Mouse (Mus musculus) CH12.LX (cell line): ENCODE results near the gene Atp1a1. TPM values are rescaled to one million over a fixed set of nuclear protein-coding genes. Genes with fewer than 3 reads are reported as not detected.

ENCODE experiments used
- DNase-seq: peaks from one replicate; pipeline ENCODE4 v3.0.0-alpha.2; 2013; ENCODE audit errors: extremely low read depth
- H3K27ac ChIP-seq: 2 replicates; pipeline ENCODE4 v1.5.1; 2012; ENCODE audit warnings: low read depth, mild to moderate bottlenecking, control low read depth, moderate library complexity; ENCODE audit not compliant: insufficient read depth
- H3K27me3 ChIP-seq: replicated peaks from 2 replicates; pipeline ENCODE3; 2012; ENCODE audit warnings: inconsistent platforms
- H3K36me3 ChIP-seq, 2 experiments: replicated peaks in 1 of 2; 2 replicates each; pipeline versions ENCODE3 to v1.6.1; 2012; ENCODE audit warnings: inconsistent platforms in 1 of 2, low read length in 1 of 2, mild to moderate bottlenecking in 1 of 2, mixed read lengths in 1 of 2, moderate library complexity in 1 of 2; ENCODE audit not compliant: control insufficient read depth in 1 of 2, insufficient read depth in 1 of 2
- H3K4me1 ChIP-seq, 2 experiments: 2 replicates each; pipeline ENCODE4 v1.6.1; 2012; ENCODE audit warnings: inconsistent platforms in 1 of 2, moderate library complexity in 1 of 2; ENCODE audit not compliant: insufficient read depth in 2 of 2, control insufficient read depth in 1 of 2
- H3K4me2 ChIP-seq: 2 replicates; pipeline ENCODE4 v1.6.1; 2012; ENCODE audit warnings: low read depth, mild to moderate bottlenecking, control low read depth; ENCODE audit not compliant: poor library complexity, insufficient read depth, severe bottlenecking
- H3K4me3 ChIP-seq, 3 experiments: fragments of 150-350 bp in 1 of 3; sonication (generic) in 1 of 3; replicated peaks in 1 of 3; 2 replicates each; pipeline versions ENCODE3 to v1.5.1; 2011 to 2012; ENCODE audit warnings: low read depth in 2 of 3, low read length in 2 of 3, mild to moderate bottlenecking in 2 of 3, moderate library complexity in 2 of 3, control low read depth in 1 of 3, improper control_type of control experiment in 1 of 3, inconsistent platforms in 1 of 3, mixed read lengths in 1 of 3; ENCODE audit not compliant: poor library complexity in 1 of 3
- H3K79me2 ChIP-seq: replicated peaks from 2 replicates; pipeline ENCODE4 v1.6.1; 2012; ENCODE audit warnings: mild to moderate bottlenecking, moderate library complexity; ENCODE audit not compliant: control insufficient read depth, poor library complexity, insufficient read depth, severe bottlenecking; ENCODE audit errors: extremely low read depth
- H3K9ac ChIP-seq: 2 replicates; pipeline ENCODE4 v1.6.1; 2012; ENCODE audit warnings: low read depth, mild to moderate bottlenecking, control low read depth, moderate library complexity; ENCODE audit not compliant: insufficient read depth
- H3K9me3 ChIP-seq: replicated peaks from 2 replicates; pipeline ENCODE3; 2012; ENCODE audit warnings: low read length, inconsistent platforms, mixed read lengths
- BHLHE40 ChIP-seq: IDR thresholded peaks from 2 replicates; pipeline ENCODE4 v1.6.1; 2011; ENCODE audit warnings: mild to moderate bottlenecking, low read depth, low read length, improper control_type of control experiment
- CHD1 ChIP-seq: IDR thresholded peaks from 2 replicates; pipeline ENCODE4 v1.6.1; 2012; ENCODE audit warnings: low read depth, low read length, improper control_type of control experiment, inconsistent platforms
- CHD2 ChIP-seq: IDR thresholded peaks from 2 replicates; pipeline ENCODE4 v1.6.1; 2011; ENCODE audit warnings: low read length, improper control_type of control experiment
- CTCF ChIP-seq, 2 experiments: IDR thresholded peaks in 1 of 2; conservative IDR thresholded peaks in 1 of 2; 2 replicates each; pipeline ENCODE4 v1.5.1; 2011 to 2012; ENCODE audit warnings: low read depth in 2 of 2, low read length in 2 of 2, improper control_type of control experiment in 1 of 2, inconsistent platforms in 1 of 2, mild to moderate bottlenecking in 1 of 2, moderate library complexity in 1 of 2
- E2F4 ChIP-seq: IDR thresholded peaks from 2 replicates; pipeline ENCODE4 v1.6.1; 2011; ENCODE audit warnings: low read depth, low read length, improper control_type of control experiment; ENCODE audit not compliant: insufficient replicate concordance
- ELF1 ChIP-seq: IDR thresholded peaks from 2 replicates; pipeline ENCODE4 v1.6.1; 2014; ENCODE audit warnings: low read depth, mild to moderate bottlenecking, inconsistent platforms, low read length, improper control_type of control experiment
- EP300 ChIP-seq: IDR thresholded peaks from 2 replicates; pipeline ENCODE4 v1.6.1; 2011; ENCODE audit warnings: low read length, improper control_type of control experiment
- ETS1 ChIP-seq: conservative IDR thresholded peaks from 2 replicates; pipeline ENCODE4 v1.6.1; 2012; ENCODE audit warnings: low read depth, mild to moderate bottlenecking, inconsistent platforms, low read length, improper control_type of control experiment, moderate library complexity
- GABPA ChIP-seq: IDR thresholded peaks from 2 replicates; pipeline ENCODE4 v1.6.1; 2012; ENCODE audit warnings: low read depth, low read length, improper control_type of control experiment, inconsistent platforms; ENCODE audit not compliant: insufficient replicate concordance
- HCFC1 ChIP-seq: IDR thresholded peaks from 2 replicates; pipeline ENCODE4 v1.6.1; 2012; ENCODE audit warnings: low read depth, mild to moderate bottlenecking, inconsistent platforms, low read length, improper control_type of control experiment
- IRF4 ChIP-seq: IDR thresholded peaks from 2 replicates; pipeline ENCODE4 v1.6.1; 2014; ENCODE audit warnings: low read depth, mild to moderate bottlenecking, inconsistent platforms, low read length, improper control_type of control experiment
- JUN ChIP-seq: IDR thresholded peaks from 2 replicates; pipeline ENCODE4 v1.6.1; 2011; ENCODE audit warnings: low read depth, mild to moderate bottlenecking, low read length, improper control_type of control experiment, moderate library complexity; ENCODE audit not compliant: insufficient read depth
- JUND ChIP-seq: conservative IDR thresholded peaks from 2 replicates; pipeline ENCODE4 v1.6.1; 2011; ENCODE audit warnings: low read depth, low read length, improper control_type of control experiment
- KAT2A ChIP-seq: IDR thresholded peaks from 2 replicates; pipeline ENCODE4 v1.6.1; 2012; ENCODE audit warnings: low read length, improper control_type of control experiment, inconsistent platforms; ENCODE audit not compliant: insufficient replicate concordance
- MAFK ChIP-seq: IDR thresholded peaks from 2 replicates; pipeline ENCODE4 v1.6.1; 2011; ENCODE audit warnings: low read length, improper control_type of control experiment; ENCODE audit not compliant: insufficient replicate concordance
- MAX ChIP-seq: IDR thresholded peaks from 2 replicates; pipeline ENCODE4 v1.6.1; 2011; ENCODE audit warnings: low read length, improper control_type of control experiment
- MAZ ChIP-seq: IDR thresholded peaks from 2 replicates; pipeline ENCODE4 v1.6.1; 2012; ENCODE audit warnings: low read depth, mild to moderate bottlenecking, inconsistent platforms, low read length, improper control_type of control experiment, moderate library complexity
- MEF2A ChIP-seq: IDR thresholded peaks from 2 replicates; pipeline ENCODE4 v1.6.1; 2014; ENCODE audit warnings: low read depth, mild to moderate bottlenecking, inconsistent platforms, low read length, improper control_type of control experiment, borderline replicate concordance
- MXI1 ChIP-seq: IDR thresholded peaks from 2 replicates; pipeline ENCODE4 v1.6.1; 2011; ENCODE audit warnings: mild to moderate bottlenecking, low read depth, low read length, improper control_type of control experiment
- MYC ChIP-seq: IDR thresholded peaks from 2 replicates; pipeline ENCODE4 v1.6.1; 2011; ENCODE audit warnings: low read depth, mild to moderate bottlenecking, improper control_type of control experiment, low read length
- NELFE ChIP-seq: IDR thresholded peaks from 2 replicates; pipeline ENCODE4 v1.6.1; 2011; ENCODE audit warnings: low read depth, low read length, improper control_type of control experiment
- NRF1 ChIP-seq: IDR thresholded peaks from 2 replicates; pipeline ENCODE4 v1.6.1; 2014; ENCODE audit warnings: low read depth, mild to moderate bottlenecking, inconsistent platforms, low read length, improper control_type of control experiment, moderate library complexity
- PAX5 ChIP-seq: IDR thresholded peaks from 2 replicates; pipeline ENCODE4 v1.6.1; 2012; ENCODE audit warnings: low read length, inconsistent platforms, mixed read lengths
- POLR2A ChIP-seq: IDR thresholded peaks from 2 replicates; pipeline ENCODE4 v1.6.1; 2011; ENCODE audit warnings: low read depth, mild to moderate bottlenecking, improper control_type of control experiment, low read length
- POLR2AphosphoS2 ChIP-seq: IDR thresholded peaks from 2 replicates; pipeline ENCODE4 v1.6.1; 2011; ENCODE audit warnings: low read depth, low read length, improper control_type of control experiment
- RAD21 ChIP-seq: IDR thresholded peaks from 2 replicates; pipeline ENCODE4 v1.6.1; 2011; ENCODE audit warnings: low read depth, mild to moderate bottlenecking, low read length, improper control_type of control experiment, moderate library complexity
- RCOR1 ChIP-seq: conservative IDR thresholded peaks from 2 replicates; pipeline ENCODE4 v1.6.1; 2012; ENCODE audit warnings: low read depth, mild to moderate bottlenecking, inconsistent platforms, low read length, improper control_type of control experiment
- SIN3A ChIP-seq: IDR thresholded peaks from 2 replicates; pipeline ENCODE4 v1.6.1; 2012; ENCODE audit warnings: low read length, improper control_type of control experiment, inconsistent platforms
- SMC3 ChIP-seq: IDR thresholded peaks from 2 replicates; pipeline ENCODE4 v1.6.1; 2011; ENCODE audit warnings: low read depth, low read length, improper control_type of control experiment
- TBP ChIP-seq: conservative IDR thresholded peaks from 2 replicates; pipeline ENCODE4 v1.6.1; 2011; ENCODE audit warnings: low read depth, low read length, improper control_type of control experiment
- TCF12 ChIP-seq: IDR thresholded peaks from 2 replicates; pipeline ENCODE4 v1.6.1; 2014; ENCODE audit warnings: low read depth, mild to moderate bottlenecking, inconsistent platforms, low read length, improper control_type of control experiment
- UBTF ChIP-seq: IDR thresholded peaks from 2 replicates; pipeline ENCODE4 v1.6.1; 2012; ENCODE audit warnings: low read depth, mild to moderate bottlenecking, inconsistent platforms, low read length, improper control_type of control experiment, moderate library complexity
- USF1 ChIP-seq: IDR thresholded peaks from 2 replicates; pipeline ENCODE4 v1.6.1; 2014; ENCODE audit warnings: low read depth, mild to moderate bottlenecking, inconsistent platforms, low read length, improper control_type of control experiment
- USF2 ChIP-seq: conservative IDR thresholded peaks from 2 replicates; pipeline ENCODE4 v1.6.1; 2011; ENCODE audit warnings: low read depth, low read length, improper control_type of control experiment
- ZC3H11A ChIP-seq: IDR thresholded peaks from 2 replicates; pipeline ENCODE4 v1.6.1; 2012; ENCODE audit warnings: low read depth, mild to moderate bottlenecking, inconsistent platforms, low read length, improper control_type of control experiment
- ZKSCAN1 ChIP-seq: IDR thresholded peaks from 2 replicates; pipeline ENCODE4 v1.6.1; 2012; ENCODE audit warnings: low read depth, inconsistent platforms, low read length, improper control_type of control experiment, borderline replicate concordance
- ZMIZ1 ChIP-seq: IDR thresholded peaks from 2 replicates; pipeline ENCODE4 v1.6.1; 2012; ENCODE audit warnings: low read depth, mild to moderate bottlenecking, inconsistent platforms, low read length, improper control_type of control experiment
- ZNF384 ChIP-seq: IDR thresholded peaks from 2 replicates; pipeline ENCODE4 v1.6.1; 2012; ENCODE audit warnings: low read depth, low read length, improper control_type of control experiment, inconsistent platforms
- dilution Hi-C: fragments of 300-500 bp; cut with MboI; formaldehyde crosslinking; loops from 2 replicates; pipeline ENCODE4 v1.14.3; 2020; ENCODE audit warnings: low sequenced_read_pairs; ENCODE audit not compliant: extremely low pct_unique_long_range_greater_than_20kb, extremely low pct_ligation_motif_present
- in situ Hi-C: fragments of 300-500 bp; cut with MboI; formaldehyde crosslinking; loops from 3 replicates; pipeline ENCODE4 v1.14.3; 2019; ENCODE audit warnings: low sequenced_read_pairs, low pct_ligation_motif_present, low pct_unique_long_range_greater_than_20kb, mixed read lengths
- polyA plus RNA-seq: library from polyadenylated mRNA; unstranded; fragments of >175 nt; gene quantifications from 2 replicates; pipeline ENCODE4 v1.2.1, GENCODE M21; 2012; ENCODE audit warnings: low read depth; ENCODE audit not compliant: insufficient read length
- total RNA-seq, 2 experiments: library from RNA; depleted of rRNA; stranded (reverse); fragments of 300-350 nt in 1 of 2; fragments of >200 nt in 1 of 2; gene quantifications; 2 replicates each; pipeline ENCODE4 v1.2.3; 2012 to 2014

The Atp1a1 gene
- total RNA-seq (2012; rRNA removed) (219 and 243 TPM in 2 replicates), total RNA-seq (2014; rRNA removed) (206 and 215 TPM in 2 replicates), polyA plus RNA-seq (263 and 337 TPM in 2 replicates)

GRCm38 (mm10) chr3:101604550-101605223, at the start of gene Atp1a1:
Gene Atp1a1, minus strand, starts transcription at chr3:101604684.
- Histone ChIP-seq H3K27me3 (no peaks in the 10 kb centered on the region), H3K9me3 (no peaks in the 10 kb centered on the region), H3K4me3 (peak within 1 kb of the TSS; percentile 68 to 77 (median 72)), H3K27ac (peak within 1 kb of the TSS; percentile 52; the same call in 1 of the 2 replicates), H3K9ac (peak within 1 kb of the TSS; percentile 88), H3K79me2 (peaks cover 38% of the 10 kb centered on the region), H3K4me1 (peaks cover 8 to 43% of the 10 kb centered on the region in 2 experiments; a peak in 3 of 4 replicates), H3K36me3 (no peaks in the 10 kb centered on the region), H3K4me2 (peak within 1 kb of the TSS; percentile 82)
- TF ChIP-seq MAZ, result peak; percentile 26; the same call in 1 of the 2 replicates
- peak; percentile 57; the same call in 1 of the 2 replicates for TF ChIP-seq MYC
- peak; percentile 77 for TF ChIP-seq BHLHE40
- TF ChIP-seq UBTF, result no peak; the same call in 1 of the 2 replicates
- no peak for TF ChIP-seq ETS1
- 0 out of 2 replicates have a peak, but pooled peaks have one; percentile 54 for TF ChIP-seq SIN3A
- TF ChIP-seq MXI1, result peak; percentile 97
- TF ChIP-seq IRF4, result peak; percentile 49; the same call in 1 of the 2 replicates
- TF ChIP-seq NELFE, result peak; percentile 96
- no peak for TF ChIP-seq RAD21
- TF ChIP-seq GABPA, result no peak
- TF ChIP-seq ZKSCAN1, result no peak
- peak; percentile 75 for TF ChIP-seq TCF12
- no peak for TF ChIP-seq USF2
- TF ChIP-seq USF1, result no peak; the same call in 1 of the 2 replicates
- TF ChIP-seq ZMIZ1, result peak; percentile 96
- peak; percentile 60 for TF ChIP-seq ELF1
- peak; percentile 88 for TF ChIP-seq MAX
- TF ChIP-seq NRF1, result peak; percentile 41; the same call in 1 of the 2 replicates
- no peak for TF ChIP-seq ZNF384
- TF ChIP-seq KAT2A, result no peak
- no peak for TF ChIP-seq JUND
- TF ChIP-seq JUN, result no peak
- no peak for TF ChIP-seq HCFC1
- TF ChIP-seq RCOR1, result no peak
- TF ChIP-seq EP300, result no peak
- no peak for TF ChIP-seq MAFK
- no peak for TF ChIP-seq CHD1
- peak; percentile 1; the same call in 1 of the 2 replicates for TF ChIP-seq SMC3
- TF ChIP-seq PAX5, result no peak
- TF ChIP-seq E2F4, result no peak
- TF ChIP-seq POLR2AphosphoS2, result peak; percentile 89
- TF ChIP-seq POLR2A, result peak; percentile 98
- TF ChIP-seq ZC3H11A, result no peak
- TF ChIP-seq MEF2A, result peak; percentile 11; the same call in 1 of the 2 replicates
- TF ChIP-seq CTCF (conservative IDR thresholded peaks at IDR 0.05 in 1 of 2, IDR thresholded peaks at IDR 0.05 in 1 of 2; ENCODE audit: low read depth in 2 of 2, low read length in 2 of 2), result no peak
- TF ChIP-seq TBP, result peak; percentile 85
- no peak for TF ChIP-seq CHD2
- in situ Hi-C loops, result no loop called here
- dilution Hi-C loops, result no loop called here
- peak; percentile 97 for DNase-seq
